Mouse (Mus musculus) ES-Bruce4 (cell line): ENCODE results near the gene Rwdd2b. TPM values are rescaled to one million over a fixed set of nuclear protein-coding genes. Genes with fewer than 3 reads are reported as not detected.

ENCODE experiments used
- H3K27ac ChIP-seq: 2 replicates; pipeline ENCODE4 v1.5.1; 2012; ENCODE audit warnings: low read length, inconsistent platforms; ENCODE audit not compliant: insufficient read depth
- H3K27me3 ChIP-seq: 2 replicates; pipeline ENCODE4 v1.6.1; 2012; ENCODE audit warnings: mild to moderate bottlenecking, low read length, inconsistent platforms; ENCODE audit not compliant: control insufficient read depth, poor library complexity, insufficient read depth, severe bottlenecking
- H3K36me3 ChIP-seq: 2 replicates; pipeline ENCODE4 v1.6.1; 2012; ENCODE audit warnings: inconsistent platforms, mild to moderate bottlenecking, low read length, moderate library complexity; ENCODE audit not compliant: control insufficient read depth, poor library complexity, insufficient read depth, severe bottlenecking
- H3K4me1 ChIP-seq: one replicate; pipeline ENCODE4 v1.8.1; 2011; ENCODE audit warnings: low read length; ENCODE audit not compliant: control insufficient read depth, insufficient read depth
- H3K4me3 ChIP-seq: 2 replicates; pipeline ENCODE4 v1.5.1; 2011; ENCODE audit warnings: low read depth, mild to moderate bottlenecking, low read length
- H3K9ac ChIP-seq: 2 replicates; pipeline ENCODE4 v1.6.1; 2012; ENCODE audit warnings: low read depth, mild to moderate bottlenecking, inconsistent platforms; ENCODE audit not compliant: poor library complexity, severe bottlenecking
- H3K9me3 ChIP-seq: replicated peaks from 2 replicates; pipeline ENCODE4 v1.6.1; 2012; ENCODE audit warnings: mild to moderate bottlenecking, low read length, inconsistent platforms; ENCODE audit not compliant: control insufficient read depth, poor library complexity, insufficient read depth, severe bottlenecking
- CTCF ChIP-seq: IDR thresholded peaks from one replicate; pipeline ENCODE4 v1.8.1; 2011; ENCODE audit warnings: low read depth, low read length
- EP300 ChIP-seq: IDR thresholded peaks from 2 replicates; pipeline ENCODE4 v1.6.1; 2011; ENCODE audit warnings: low read depth, low read length; ENCODE audit not compliant: insufficient read depth
- POLR2A ChIP-seq: IDR thresholded peaks from one replicate; pipeline ENCODE4 v1.8.1; 2011; ENCODE audit warnings: low read length; ENCODE audit not compliant: insufficient read depth
- polyA plus RNA-seq: library from polyadenylated mRNA; stranded (reverse); fragments of >200 nt; gene quantifications from 2 replicates; pipeline ENCODE4 v1.2.4, GENCODE M21; 2011; ENCODE audit warnings: low read depth; ENCODE audit not compliant: missing spikeins, insufficient read depth, insufficient read length

Gene Rwdd2b
- polyA plus RNA-seq, 1 experiment, result 4.3 TPM

DNA sequence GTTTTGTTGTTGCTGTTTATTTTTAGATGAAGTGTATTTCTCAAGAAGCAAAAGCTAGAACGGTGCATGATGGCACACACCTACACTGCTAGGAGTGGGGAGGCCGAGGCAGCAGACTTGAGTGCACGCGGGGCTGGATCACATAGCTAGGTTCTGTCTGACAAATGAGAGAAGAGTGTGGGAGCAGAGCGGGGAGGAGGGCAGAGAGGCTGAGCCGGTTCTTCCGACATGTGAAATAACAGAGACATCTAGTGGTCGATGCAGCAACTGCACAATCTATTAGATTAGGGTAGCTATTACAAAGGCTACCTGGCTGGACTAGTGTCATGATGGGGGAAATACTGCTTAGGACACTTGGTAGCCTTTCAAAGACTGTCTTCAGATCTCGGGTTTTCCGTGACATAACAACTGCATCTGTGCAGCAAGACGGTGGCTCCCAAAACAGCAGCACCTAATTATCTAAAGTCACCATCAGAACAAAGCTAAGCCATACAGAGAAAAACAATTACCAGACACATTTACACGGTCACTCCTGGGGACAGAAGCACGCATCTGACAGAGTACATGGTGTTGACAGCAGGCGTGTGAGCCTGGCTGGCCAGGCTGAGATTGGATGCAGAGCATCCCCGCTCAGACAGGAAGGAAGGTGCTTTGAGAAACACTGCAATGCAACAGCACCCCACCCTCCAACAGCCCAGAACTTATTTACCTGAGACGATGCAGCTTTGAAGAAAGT is 46.4 kb downstream of the Rwdd2b start:
- H3K36me3 ChIP-seq, result peaks cover 2% of the 10 kb centered on the region; the same call in 1 of the 2 replicates
- no peak overlapping the region for H3K4me3 ChIP-seq
- H3K9ac ChIP-seq, result no peak overlapping the region
- H3K9me3 ChIP-seq, result no peaks in the 10 kb centered on the region
- no peaks in the 10 kb centered on the region for H3K27me3 ChIP-seq
- H3K27ac ChIP-seq, result no peak overlapping the region
- TF ChIP-seq EP300, result no peak
- TF ChIP-seq CTCF, result peak; percentile 63
- peaks cover 3% of the 10 kb centered on the region for H3K4me1 ChIP-seq

DNA sequence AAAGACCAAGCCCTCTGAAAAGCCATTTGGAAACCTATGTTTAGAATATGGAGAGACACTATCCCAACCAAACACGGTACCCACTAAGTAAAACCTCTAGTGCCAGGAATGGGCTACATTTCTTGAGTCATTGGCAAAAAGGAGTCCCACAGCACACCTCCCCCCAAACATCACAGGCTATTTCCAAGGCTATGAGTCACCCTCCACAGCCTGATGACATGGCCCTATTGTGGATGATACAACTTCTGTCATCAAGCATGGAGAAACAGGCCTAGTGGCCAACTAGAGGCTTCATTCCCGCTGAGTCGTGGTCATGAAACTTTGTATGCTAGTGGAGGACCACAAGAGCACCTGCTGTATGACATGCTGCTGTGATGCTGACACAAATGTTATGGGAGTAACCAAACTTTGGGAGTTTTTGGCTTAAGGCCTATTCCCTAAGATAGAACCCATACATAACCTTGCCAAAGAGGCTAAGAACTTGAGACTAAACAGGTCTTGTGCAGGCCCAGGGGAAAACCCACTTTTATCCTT is 52.9 kb downstream of the Rwdd2b start:
- no peaks in the 10 kb centered on the region for H3K27me3 ChIP-seq
- no peak overlapping the region for H3K4me3 ChIP-seq
- H3K36me3 ChIP-seq, result peaks cover 3% of the 10 kb centered on the region; the same call in 1 of the 2 replicates
- no peak overlapping the region for H3K9ac ChIP-seq
- TF ChIP-seq CTCF (no peak), POLR2A (no peak), EP300 (no peak)
- H3K9me3 ChIP-seq, result no peaks in the 10 kb centered on the region
- no peaks in the 10 kb centered on the region for H3K4me1 ChIP-seq
- no peak overlapping the region for H3K27ac ChIP-seq

DNA sequence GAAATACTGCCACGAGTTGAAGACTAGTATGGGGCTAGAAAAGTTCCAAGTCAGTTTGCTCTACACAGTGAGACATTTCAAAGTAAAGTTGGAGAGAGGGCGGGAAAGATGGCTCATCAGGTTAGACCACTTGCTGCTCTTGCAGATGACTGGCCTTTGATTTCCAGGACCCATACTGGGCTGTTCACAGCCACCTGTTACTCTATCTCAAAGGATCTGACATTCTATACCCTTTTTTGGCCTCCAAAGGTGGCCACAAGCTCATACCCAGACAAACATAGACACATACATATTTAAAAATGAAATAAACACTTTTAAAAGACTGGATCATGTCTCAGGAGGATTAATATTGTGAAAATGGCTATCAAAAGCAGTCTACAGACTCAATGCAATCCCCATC is 56.0 kb downstream of the Rwdd2b start:
- Histone ChIP-seq H3K9me3 (no peaks in the 10 kb centered on the region; the same call in 1 of the 2 replicates), H3K9ac (no peak overlapping the region), H3K4me1 (no peaks in the 10 kb centered on the region), H3K4me3 (no peak overlapping the region), H3K27ac (no peak overlapping the region), H3K36me3 (peaks cover 26% of the 10 kb centered on the region), H3K27me3 (no peaks in the 10 kb centered on the region)
- TF ChIP-seq POLR2A (no peak), CTCF (no peak), EP300 (no peak)

Other genes starting within 250 kb of the Rwdd2b start
- 11.2 TPM in 2 replicates for gene N6amt1, start 86.4 kb downstream of the Rwdd2b start, polyA plus RNA-seq
- gene Ltn1, start 8.0 kb downstream of the Rwdd2b start, polyA plus RNA-seq, result 29.0 and 29.9 TPM in 2 replicates
- gene Usp16, start 14.1 kb upstream of the Rwdd2b start, polyA plus RNA-seq, result 48.6 and 50.4 TPM in 2 replicates
- 653 and 655 TPM in 2 replicates for gene Cct8, start 55.3 kb upstream of the Rwdd2b start, polyA plus RNA-seq
- gene Map3k7cl, start 112.8 kb upstream of the Rwdd2b start, polyA plus RNA-seq, result not detected in 2 replicates